Mouse (Mus musculus): ENCODE measurements around the gene Prdx3. TPM values are rescaled to one million over a fixed set of nuclear protein-coding genes. Genes with fewer than 3 reads are reported as not detected.
"Not testable (repeated sequence)": the region's sequence is repeated elsewhere in the genome, so short reads cannot be mapped to it uniquely, and the experiment has no call there.

The Prdx3 gene
- total RNA-seq, 2 experiments from 2014 or later, result 564 to 802 TPM

GRCm38 (mm10) chr19:60870489-60870888, 3.9 kb downstream of the Prdx3 start:
- no peak for DNase-seq (ENCODE audit: low spot score in 2 of 2)

- DNase-seq (ENCODE audit: low spot score in 2 of 2), result not testable (repeated sequence)
Measured at GRCm38 (mm10) chr19:60866169-60866568, 8.2 kb downstream of the Prdx3 start.

GRCm38 (mm10) chr19:60860868-60861700, 13.3 kb downstream of the Prdx3 start, which contains the start of gene Sfxn4:
Gene Sfxn4, minus strand, starts transcription at chr19:60861479.
- peak; percentile 82 to 84 for DNase-seq (ENCODE audit: low spot score in 2 of 2)

DNA sequence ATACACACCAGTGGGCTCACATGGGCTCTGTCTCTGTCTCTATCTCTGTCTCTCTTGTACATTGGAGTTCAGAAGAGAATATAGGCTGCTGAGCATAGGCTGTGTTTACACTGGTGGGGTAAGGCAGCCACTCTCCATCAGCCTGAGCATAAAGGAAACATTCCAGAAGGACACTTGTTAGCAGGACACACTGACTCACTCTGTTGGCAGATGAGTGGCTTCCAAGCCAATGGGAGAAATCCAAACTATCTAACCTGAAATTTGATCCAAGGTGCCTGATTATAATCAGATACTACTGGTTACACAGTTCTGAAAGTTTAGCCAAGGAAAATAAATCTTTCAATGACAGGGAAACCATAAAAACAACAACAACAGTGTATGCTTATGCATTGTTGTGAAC, 28.6 kb downstream of the Prdx3 start:
- DNase-seq (ENCODE audit: low spot score in 2 of 2), result no peak

- no peak for DNase-seq (ENCODE audit: low spot score in 2 of 2)
Measured at GRCm38 (mm10) chr19:60843324-60843723, 31.0 kb downstream of the Prdx3 start.

GRCm38 (mm10) chr19:60837747-60838146, 36.6 kb downstream of the Prdx3 start:
- DNase-seq (ENCODE audit: low spot score in 2 of 2), result peak; percentile 80 to 88

DNA sequence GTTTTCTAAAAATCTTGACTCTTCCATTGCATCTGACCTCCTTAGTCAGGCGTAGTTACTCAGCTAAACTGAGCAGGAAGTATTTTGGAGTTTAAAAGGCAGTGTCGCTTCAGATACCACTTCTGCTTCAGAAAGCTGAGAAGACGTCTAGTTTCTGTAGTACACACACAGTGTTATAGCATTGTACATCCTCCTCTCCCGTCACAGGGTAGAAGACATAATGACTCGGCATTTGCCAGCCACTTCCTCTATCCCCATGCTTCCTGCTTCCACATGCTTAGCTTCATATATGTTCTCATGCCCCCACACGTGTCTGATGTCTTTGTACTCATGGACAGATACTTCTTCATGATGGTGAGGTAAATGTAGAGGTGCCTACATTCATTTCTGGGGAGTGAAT, 55.7 kb downstream of the Prdx3 start:
- DNase-seq (ENCODE audit: low spot score in 2 of 2), result no peak

Other genes starting within 250 kb of the Prdx3 start
- 1 to 10 TPM; 1.6 TPM for gene Nanos1, start 118.6 kb downstream of the Prdx3 start, total RNA-seq (2021)
- gene Eif3a, start 83.9 kb downstream of the Prdx3 start, total RNA-seq (2021), result 100 to 1,000 TPM; 147 to 186 TPM
- gene Fam45a, start 63.0 kb downstream of the Prdx3 start, total RNA-seq (2021), result 10 to 100 TPM; 39.1 to 40.5 TPM
- gene Sfxn4, start 13.1 kb downstream of the Prdx3 start, total RNA-seq (2021), result 1 to 10 TPM; 6.4 to 7.1 TPM
- 10 to 100 TPM; 23.3 to 47.1 TPM for gene Grk5, start 15.2 kb upstream of the Prdx3 start, total RNA-seq (2021)

Measured in adrenal gland, adult 18-20 months (tissue).